Mouse (Mus musculus) G1E (cell line): Measurements from ENCODE around the gene Ror2.

ENCODE experiments used
- CTCF ChIP-seq: IDR thresholded peaks from 2 replicates; pipeline ENCODE4 v1.5.1; 2012; ENCODE audit warnings: low read depth, low read length, inconsistent platforms, mixed read lengths
- GATA1 ChIP-seq: IDR thresholded peaks from 2 replicates; pipeline ENCODE4 v1.6.1; 2012; ENCODE audit warnings: borderline replicate concordance, low read length, inconsistent platforms, mixed read lengths
- POLR2AphosphoS5 ChIP-seq: IDR thresholded peaks from 2 replicates; pipeline ENCODE4 v1.6.1; 2012; ENCODE audit warnings: low read depth, low read length, inconsistent platforms; ENCODE audit not compliant: insufficient replicate concordance
- TAL1 ChIP-seq: conservative IDR thresholded peaks from 2 replicates; pipeline ENCODE4 v1.6.1; 2012; ENCODE audit warnings: low read depth, low read length, inconsistent platforms, mixed read lengths

- no peak for TF ChIP-seq CTCF
- no peak for TF ChIP-seq GATA1
- TF ChIP-seq TAL1: no peak
- no peak for TF ChIP-seq POLR2AphosphoS5
Observed at GRCm38 (mm10) chr13:53219391-53219790, 66.5 kb downstream of the Ror2 start.
